Mouse (Mus musculus): ENCODE results near the gene 4930519G04Rik.

- TF ChIP-seq CTCF (IDR thresholded peaks at IDR 0.05; ENCODE audit: control insufficient read depth, insufficient read depth, insufficient replicate concordance, low read depth, low read length) (no peak), POLR2A (IDR thresholded peaks at IDR 0.05; ENCODE audit: control insufficient read depth, low read depth, low read length) (no peak)
Observed at GRCm38 (mm10) chr5:114914855-114915254, 61.4 kb downstream of the 4930519G04Rik start.
